Mouse (Mus musculus) gastrocnemius, adult 8-10 months (tissue): ENCODE measurements around the gene Gipc1. TPM values are rescaled to one million over a fixed set of nuclear protein-coding genes. Genes with fewer than 3 reads are reported as not detected.

ENCODE experiments used
- DNase-seq, 2 experiments: peaks; one replicate each; pipeline ENCODE4 v3.0.0; 2022; ENCODE audit warnings: low spot score in 2 of 2
- total RNA-seq, 4 experiments: library from RNA; stranded (reverse); gene quantifications; 2 replicates each; pipeline ENCODE4 v1.2.4; 2022

Gene Gipc1
- total RNA-seq, result 10 to 100 TPM; 14.5 to 18.1 (median 17.6) TPM

GRCm38 (mm10) chr8:83652030-83652743 lies at the start of gene Gipc1:
TSS of gene Gipc1 (plus strand) at chr8:83652677.
- peak; percentile 91 to 94 for DNase-seq

- DNase-seq, result peak; percentile 99
These were observed 44.6 kb upstream of the Gipc1 start, which contains the start of the genes Tecr and Dnajb1 for GRCm38 (mm10) chr8:83607661-83608397. TSS of gene Tecr (minus strand) at chr8:83607971. TSS of gene Dnajb1 (plus strand) at chr8:83608193.

GRCm38 (mm10) chr8:83608398-83608829 lies 44.1 kb upstream of the Gipc1 start:
- peak; percentile 70 to 73 for DNase-seq

DNA sequence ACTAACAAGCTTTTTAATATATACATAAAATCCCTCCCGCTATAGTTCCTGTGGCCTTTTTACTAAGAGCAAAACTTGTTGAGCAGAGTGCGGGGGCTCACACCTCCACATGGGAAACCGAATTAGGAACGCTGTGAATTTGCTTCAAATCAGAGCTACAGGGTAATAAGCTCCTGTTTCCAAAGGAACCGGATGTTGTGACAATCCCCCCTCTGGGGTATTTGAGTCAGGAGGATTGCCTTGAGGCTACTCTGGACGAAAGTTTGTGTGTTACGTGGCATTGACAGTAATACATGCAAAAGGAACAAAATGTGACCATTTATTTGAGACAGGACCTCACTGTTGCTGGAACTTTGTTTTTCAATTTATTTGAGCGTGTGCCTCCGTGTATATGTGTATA lies 43.4 kb upstream of the Gipc1 start:
- DNase-seq, result no peak

DNA sequence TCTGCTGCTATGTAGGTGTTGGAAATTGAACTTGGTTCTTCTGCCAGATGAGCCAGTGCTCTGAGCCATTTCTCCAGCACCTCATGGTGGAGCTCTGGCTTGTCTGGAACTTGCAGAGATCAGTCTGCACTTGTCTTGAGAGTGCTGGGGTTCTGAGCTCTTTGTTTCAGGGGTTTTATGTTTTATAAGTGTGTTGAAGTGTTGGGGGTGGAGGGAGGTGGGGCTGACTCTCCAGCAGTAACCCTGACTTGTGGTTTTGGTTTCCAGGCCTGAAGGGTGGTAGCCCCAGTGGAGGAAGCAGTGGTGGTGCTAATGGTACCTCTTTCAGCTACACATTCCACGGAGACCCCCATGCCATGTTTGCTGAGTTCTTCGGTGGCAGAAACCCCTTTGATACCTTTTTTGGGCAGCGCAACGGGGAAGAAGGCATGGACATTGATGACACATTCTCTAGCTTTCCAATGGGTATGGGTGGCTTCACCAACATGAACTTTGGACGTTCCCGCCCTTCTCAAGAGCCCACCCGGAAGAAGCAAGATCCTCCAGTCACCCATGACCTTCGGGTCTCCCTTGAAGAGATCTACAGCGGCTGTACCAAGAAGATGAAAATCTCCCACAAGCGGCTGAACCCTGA lies 42.8 kb upstream of the Gipc1 start:
- DNase-seq, result no peak

GRCm38 (mm10) chr8:83611921-83612320 lies 40.6 kb upstream of the Gipc1 start:
- DNase-seq, result no peak

DNA sequence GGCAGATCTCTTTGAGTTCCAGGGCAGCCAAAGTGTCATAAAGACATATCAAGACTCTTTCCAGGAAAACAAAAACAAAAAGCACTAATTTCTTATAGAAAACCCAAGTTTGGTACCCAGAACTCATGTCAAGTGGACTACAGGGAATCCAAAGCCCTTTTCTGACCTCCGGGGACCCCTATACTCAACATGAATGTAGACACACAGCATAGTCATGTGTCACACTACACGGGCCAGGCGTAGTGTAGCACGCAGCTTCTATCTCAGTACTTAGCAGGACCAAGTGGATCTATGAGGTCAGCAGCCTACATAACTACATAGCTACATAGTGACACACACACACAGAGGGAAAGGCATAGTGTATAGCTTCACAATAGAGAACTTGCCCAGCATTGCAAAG lies 38.8 kb upstream of the Gipc1 start:
- DNase-seq, result no peak

DNA sequence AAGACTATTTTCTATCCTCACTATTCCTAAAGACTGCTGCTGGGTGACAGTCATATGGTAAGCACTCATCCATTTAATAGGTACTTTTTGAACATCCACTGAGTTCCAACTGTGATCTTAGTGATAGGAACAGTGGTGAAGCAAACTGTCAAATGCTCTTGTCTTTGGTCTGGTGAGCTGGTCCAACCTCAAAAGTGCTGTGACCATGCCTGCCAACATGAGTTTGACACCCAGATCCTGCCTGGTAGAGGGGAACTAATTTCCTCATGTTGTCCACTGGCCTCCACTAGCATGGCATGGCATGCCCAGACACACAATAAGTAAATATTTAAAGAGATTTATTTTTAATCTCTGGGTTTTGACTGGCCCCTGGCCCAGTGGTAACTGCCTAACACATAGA lies 35.9 kb upstream of the Gipc1 start:
- no peak for DNase-seq

DNA sequence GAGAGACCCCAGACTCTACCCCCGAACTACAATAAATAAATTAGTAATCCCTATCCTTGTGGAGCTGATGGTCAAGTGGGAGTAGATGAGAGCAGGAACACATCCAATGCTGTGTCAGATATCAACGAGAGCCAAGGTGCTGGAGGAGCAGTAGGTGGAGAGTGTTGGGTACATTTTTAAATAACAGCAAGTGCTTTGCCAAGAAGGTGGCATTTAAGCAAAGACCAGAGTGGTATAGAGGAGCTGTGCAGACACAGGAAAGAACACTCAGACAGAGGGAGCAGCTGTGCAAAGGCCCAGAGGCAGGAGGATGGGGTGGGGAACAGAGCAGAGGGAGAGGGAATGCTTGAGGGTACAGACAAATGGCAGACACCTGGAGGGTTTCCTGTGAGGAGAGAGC lies 35.4 kb upstream of the Gipc1 start:
- no peak for DNase-seq

- no peak for DNase-seq
These were observed 33.9 kb upstream of the Gipc1 start for GRCm38 (mm10) chr8:83618566-83618965.

GRCm38 (mm10) chr8:83619568-83620285 lies 32.8 kb upstream of the Gipc1 start:
- DNase-seq, result no peak

GRCm38 (mm10) chr8:83621691-83622388 lies 30.6 kb upstream of the Gipc1 start:
- no peak for DNase-seq

- peak; percentile 68 to 75 for DNase-seq
These were observed 30.0 kb upstream of the Gipc1 start for GRCm38 (mm10) chr8:83622389-83622989.

- DNase-seq, result no peak
These were observed 28.9 kb upstream of the Gipc1 start for GRCm38 (mm10) chr8:83623549-83623948.

GRCm38 (mm10) chr8:83624739-83625138 lies 27.7 kb upstream of the Gipc1 start:
- DNase-seq, result no peak

DNA sequence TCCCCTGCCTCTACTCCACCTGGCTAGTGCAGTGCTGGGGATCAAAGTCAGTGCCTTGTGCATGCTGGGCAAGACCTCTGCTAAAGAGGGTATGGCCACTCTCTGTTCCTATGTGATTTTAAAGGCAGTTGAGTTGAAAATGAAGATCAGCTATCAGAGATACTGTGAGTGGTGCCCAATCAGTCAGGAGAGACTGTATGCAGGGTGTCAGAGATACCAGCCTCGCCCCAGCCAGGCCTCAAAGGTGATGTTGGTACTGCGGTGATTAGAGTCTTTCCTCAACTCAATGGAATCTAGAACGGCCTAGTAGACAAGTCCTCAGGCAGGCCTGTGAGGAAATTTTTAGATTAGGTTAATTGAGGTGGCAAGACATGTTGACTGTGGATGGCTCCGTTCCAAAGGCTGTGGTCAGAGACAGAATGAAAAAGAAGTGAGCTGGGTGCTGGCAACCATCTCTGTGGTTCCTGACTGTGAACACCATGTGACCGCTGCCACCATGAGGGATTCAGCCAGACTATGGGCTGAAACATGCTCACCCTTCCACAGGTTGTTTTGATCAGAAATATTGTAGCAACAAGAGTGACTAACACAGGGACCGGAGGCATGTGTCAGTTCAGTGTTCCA lies 26.7 kb upstream of the Gipc1 start:
- DNase-seq, result no peak

GRCm38 (mm10) chr8:83632083-83632707 lies 20.3 kb upstream of the Gipc1 start:
- no peak for DNase-seq

DNA sequence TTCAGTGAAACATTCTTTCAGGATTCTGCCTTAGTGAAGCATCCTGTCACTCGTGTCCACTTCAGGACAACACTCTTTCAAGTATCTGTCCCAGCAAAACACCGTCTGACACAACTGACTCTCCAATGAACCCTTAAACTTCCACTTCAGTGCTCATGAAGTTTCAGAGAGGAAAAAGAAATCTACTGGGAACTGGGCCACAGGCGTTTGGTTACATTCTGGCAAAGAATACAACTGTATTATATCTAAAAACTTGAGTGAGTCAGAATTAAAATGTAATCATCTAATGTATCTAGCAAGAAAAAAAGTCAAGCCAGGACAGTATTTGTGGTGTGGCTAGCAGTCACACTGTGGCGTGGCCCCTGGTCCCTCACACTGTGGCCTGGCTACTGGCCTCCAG lies 13.6 kb upstream of the Gipc1 start:
- DNase-seq, result no peak

DNA sequence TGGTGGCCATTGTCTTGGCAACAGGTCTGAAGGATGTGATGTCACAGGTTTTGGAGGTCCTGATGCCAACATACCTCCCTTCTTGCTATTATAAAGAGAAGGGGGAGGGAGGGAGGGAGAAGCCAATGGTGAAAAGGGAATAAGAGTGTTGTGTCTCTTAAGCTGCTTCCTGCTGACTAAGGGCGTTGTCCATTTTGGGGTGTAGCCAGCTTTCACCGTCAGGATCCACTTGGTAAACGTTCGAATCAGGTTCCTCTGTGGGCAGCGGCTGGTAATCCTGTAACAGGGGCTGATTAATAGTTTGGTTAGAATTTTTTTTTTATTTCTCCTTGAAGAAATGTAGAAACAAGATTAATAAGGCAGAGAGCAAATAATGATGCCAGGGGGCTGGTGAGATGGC lies 12.8 kb upstream of the Gipc1 start:
- no peak for DNase-seq

DNA sequence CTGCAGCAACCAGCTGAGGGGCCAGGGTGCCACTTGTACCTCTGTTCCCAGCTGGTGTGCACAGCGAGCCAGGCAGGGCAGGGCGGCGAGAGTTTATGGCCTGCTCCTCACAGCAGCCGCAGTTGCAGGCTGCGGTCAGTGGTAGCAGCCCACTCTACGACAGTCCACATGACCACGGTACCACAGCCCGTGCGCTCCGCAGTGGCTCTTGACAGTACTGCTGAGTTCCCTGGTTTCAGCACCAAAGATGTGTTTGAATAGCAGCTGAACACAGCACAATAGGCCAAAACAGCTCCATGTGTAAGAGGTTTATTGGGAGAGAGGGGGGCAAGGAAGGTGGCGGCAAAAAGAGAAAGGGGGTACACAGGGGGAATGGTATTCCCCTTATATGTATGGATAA lies 5.0 kb upstream of the Gipc1 start:
- DNase-seq, result no peak
